Mouse (Mus musculus): Measurements from ENCODE around the gene Apip.

Apip gene

GRCm38 (mm10) chr2:103102595-103102994 lies 29.1 kb downstream of the Apip start:
- no peak for DNase-seq (ENCODE audit: low read depth, low spot score)

- no peak for DNase-seq (ENCODE audit: low read depth, low spot score)
Observed at GRCm38 (mm10) chr2:103106172-103106571, 32.7 kb downstream of the Apip start.

GRCm38 (mm10) chr2:103111669-103112068 lies 38.2 kb downstream of the Apip start:
- no peak for DNase-seq (ENCODE audit: low read depth, low spot score)

- no peak for DNase-seq (ENCODE audit: low read depth, low spot score)
Observed at GRCm38 (mm10) chr2:103117212-103117611, 43.7 kb downstream of the Apip start.

- DNase-seq (ENCODE audit: low read depth, low spot score) = no peak
Observed at GRCm38 (mm10) chr2:103118324-103119196, 45.1 kb downstream of the Apip start.

GRCm38 (mm10) chr2:103119197-103119854 lies 45.9 kb downstream of the Apip start:
- DNase-seq (ENCODE audit: low read depth, low spot score) = no peak

- no peak for DNase-seq (ENCODE audit: low read depth, low spot score)
Observed at GRCm38 (mm10) chr2:103129676-103130075, 56.2 kb downstream of the Apip start.

GRCm38 (mm10) chr2:103131145-103131544 lies 57.7 kb downstream of the Apip start:
- no peak for DNase-seq (ENCODE audit: low read depth, low spot score)

GRCm38 (mm10) chr2:103138529-103139265 lies 65.2 kb downstream of the Apip start:
- DNase-seq (ENCODE audit: low read depth, low spot score) = no peak
